Mouse (Mus musculus): Measurements from ENCODE around the gene Mepce. TPM values are rescaled to one million over a fixed set of nuclear protein-coding genes. Genes with fewer than 3 reads are reported as not detected.

Mepce gene
- total RNA-seq, 1 experiment = 42.3 TPM

- Histone ChIP-seq H3K9me3 (ENCODE audit: control insufficient read depth, insufficient read depth, low read depth, low read length) (no peaks in the 10 kb centered on the region), H3K27ac (ENCODE audit: insufficient read depth, low read depth, low read length, poor library complexity, severe bottlenecking) (no peak overlapping the region), H3K4me3 (ENCODE audit: insufficient read depth in 1 of 2, low read depth in 1 of 2, low read length in 2 of 2, poor library complexity in 1 of 2, severe bottlenecking in 1 of 2) (no peak overlapping the region), H3K4me1 (ENCODE audit: control insufficient read depth in 2 of 2, insufficient read depth in 2 of 2, low read length in 2 of 2, poor library complexity in 1 of 2) (peaks cover 2 to 34% of the 10 kb centered on the region in 2 experiments; a peak in 3 of 4 replicates), H3K36me3 (ENCODE audit: control insufficient read depth, insufficient read depth, low read length, poor library complexity, severe bottlenecking) (peaks cover 9% of the 10 kb centered on the region; the same call in 1 of the 2 replicates), H3K9ac (ENCODE audit: insufficient read depth, low read depth, low read length, poor library complexity, severe bottlenecking) (no peak overlapping the region)
- in situ Hi-C loops (cut with MboI; ENCODE audit: low sequenced_read_pairs in 2 of 2, unreplicated experiment in 2 of 2) = no loop called here
- peak; percentile 85 for TF ChIP-seq ZNF384 (IDR thresholded peaks at IDR 0.05; ENCODE audit: low read depth, low read length)
- TF ChIP-seq HCFC1 (IDR thresholded peaks at IDR 0.05; ENCODE audit: borderline replicate concordance, insufficient read depth, low read length) = no peak
- no peak for DNase-seq (ENCODE audit: low read depth, low spot score)
These were observed 50.0 kb downstream of the Mepce start for GRCm38 (mm10) chr5:137737400-137737940.

DNA sequence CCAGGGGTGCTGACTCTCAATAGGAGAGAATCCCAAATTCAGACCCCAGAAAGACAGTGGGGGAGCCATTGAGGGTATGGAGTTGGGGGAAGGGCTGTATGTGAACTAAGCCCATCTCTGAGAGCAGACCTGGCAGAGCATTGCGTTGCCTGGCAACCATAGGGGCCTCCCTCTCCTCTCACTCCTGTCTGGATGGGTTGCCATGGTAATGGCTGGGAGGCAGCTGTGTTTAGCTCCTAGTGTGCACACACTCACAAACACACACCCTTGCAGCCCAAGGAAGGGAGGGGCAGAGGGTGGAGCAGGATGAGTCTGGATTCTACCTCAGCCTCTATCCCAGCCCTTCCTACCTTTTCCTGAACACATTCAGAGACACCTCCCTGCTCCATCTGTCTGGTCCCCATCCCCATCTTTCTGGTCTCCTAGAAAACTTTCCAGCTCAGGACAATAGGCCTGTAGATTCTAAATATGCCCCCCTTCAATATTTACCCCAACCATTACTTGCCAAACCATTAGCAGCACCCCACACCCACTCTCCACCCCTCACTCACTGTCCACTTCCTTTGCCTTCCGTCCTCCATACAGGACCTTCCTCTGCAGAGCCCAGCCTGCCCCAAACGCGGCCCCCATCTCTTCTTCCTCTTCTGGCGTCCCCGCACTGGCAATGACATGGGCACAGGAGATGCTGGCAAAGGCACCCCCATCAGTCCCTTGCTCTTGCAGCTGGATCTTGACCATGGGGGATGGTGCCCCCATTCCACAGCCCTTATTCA, 53.0 kb downstream of the Mepce start:
- DNase-seq (ENCODE audit: low read depth, low spot score) = peak; percentile 43
- no peak for TF ChIP-seq CHD2 (IDR thresholded peaks at IDR 0.05; ENCODE audit: low read depth, low read length)
- TF ChIP-seq ZNF384 (IDR thresholded peaks at IDR 0.05; ENCODE audit: low read depth, low read length) = no peak
- no peak for TF ChIP-seq HCFC1 (IDR thresholded peaks at IDR 0.05; ENCODE audit: borderline replicate concordance, insufficient read depth, low read length)
- no peak for TF ChIP-seq MAFK (IDR thresholded peaks at IDR 0.05; ENCODE audit: insufficient read depth, low read depth, low read length)
- TF ChIP-seq ZC3H11A (IDR thresholded peaks at IDR 0.05; ENCODE audit: borderline replicate concordance, low read depth, low read length) = no peak
- H3K36me3 ChIP-seq (ENCODE audit: control insufficient read depth, insufficient read depth, low read length, poor library complexity, severe bottlenecking) = peaks cover 9% of the 10 kb centered on the region; the same call in 1 of the 2 replicates
- no peaks in the 10 kb centered on the region for H3K9me3 ChIP-seq (ENCODE audit: control insufficient read depth, insufficient read depth, low read depth, low read length)
- no peak overlapping the region for H3K9ac ChIP-seq (ENCODE audit: insufficient read depth, low read depth, low read length, poor library complexity, severe bottlenecking)
- no peak overlapping the region for H3K4me3 ChIP-seq (ENCODE audit: insufficient read depth in 1 of 2, low read depth in 1 of 2, low read length in 2 of 2, poor library complexity in 1 of 2, severe bottlenecking in 1 of 2)
- no peak overlapping the region for H3K27ac ChIP-seq (ENCODE audit: insufficient read depth, low read depth, low read length, poor library complexity, severe bottlenecking)
- peaks cover 2 to 30% of the 10 kb centered on the region in 2 experiments; a peak in 2 of 4 replicates for H3K4me1 ChIP-seq (ENCODE audit: control insufficient read depth in 2 of 2, insufficient read depth in 2 of 2, low read length in 2 of 2, poor library complexity in 1 of 2)
- in situ Hi-C loops (cut with MboI; ENCODE audit: low sequenced_read_pairs in 2 of 2, unreplicated experiment in 2 of 2) = no loop called here

DNA sequence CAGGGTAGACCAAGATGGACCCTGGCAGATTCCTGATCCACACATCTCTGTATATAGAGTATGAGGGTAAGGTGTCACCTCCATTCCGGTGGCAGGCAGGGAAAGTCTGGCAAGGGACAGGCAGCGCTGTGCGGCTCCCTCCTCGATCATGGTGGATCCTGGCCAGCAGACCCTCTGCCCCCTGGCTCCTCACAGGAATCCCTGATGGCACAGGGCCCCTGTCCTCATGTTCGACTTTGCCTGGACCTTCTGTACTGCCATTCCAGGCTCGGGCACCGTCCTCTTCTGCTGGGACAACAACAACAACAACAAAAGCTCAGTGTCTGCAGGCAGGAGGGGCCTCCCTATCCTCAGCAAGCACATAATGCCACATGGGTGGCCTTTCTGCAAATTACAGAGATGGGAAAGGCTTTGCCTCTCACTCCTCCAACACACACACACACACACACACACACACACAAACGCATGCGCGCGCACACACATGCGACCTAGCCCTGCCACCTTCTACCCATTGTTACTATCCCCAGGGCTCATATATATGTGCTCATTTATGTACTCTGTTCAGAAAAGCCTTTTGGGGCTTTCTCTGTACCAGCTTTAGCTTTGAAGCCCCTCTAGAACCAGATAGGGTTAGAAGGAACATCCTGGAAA, 53.7 kb downstream of the Mepce start:
- H3K4me3 ChIP-seq (ENCODE audit: insufficient read depth in 1 of 2, low read depth in 1 of 2, low read length in 2 of 2, poor library complexity in 1 of 2, severe bottlenecking in 1 of 2) = no peak overlapping the region
- no peak for DNase-seq (ENCODE audit: low read depth, low spot score)
- in situ Hi-C loops (cut with MboI; ENCODE audit: low sequenced_read_pairs in 2 of 2, unreplicated experiment in 2 of 2) = no loop called here
- peaks cover 9% of the 10 kb centered on the region; the same call in 1 of the 2 replicates for H3K36me3 ChIP-seq (ENCODE audit: control insufficient read depth, insufficient read depth, low read length, poor library complexity, severe bottlenecking)
- TF ChIP-seq CHD2 (IDR thresholded peaks at IDR 0.05; ENCODE audit: low read depth, low read length) (no peak), ZNF384 (IDR thresholded peaks at IDR 0.05; ENCODE audit: low read depth, low read length) (no peak), HCFC1 (IDR thresholded peaks at IDR 0.05; ENCODE audit: borderline replicate concordance, insufficient read depth, low read length) (no peak), MAFK (IDR thresholded peaks at IDR 0.05; ENCODE audit: insufficient read depth, low read depth, low read length) (no peak), ZC3H11A (IDR thresholded peaks at IDR 0.05; ENCODE audit: borderline replicate concordance, low read depth, low read length) (no peak)
- no peaks in the 10 kb centered on the region for H3K9me3 ChIP-seq (ENCODE audit: control insufficient read depth, insufficient read depth, low read depth, low read length)
- H3K27ac ChIP-seq (ENCODE audit: insufficient read depth, low read depth, low read length, poor library complexity, severe bottlenecking) = no peak overlapping the region
- no peak overlapping the region for H3K9ac ChIP-seq (ENCODE audit: insufficient read depth, low read depth, low read length, poor library complexity, severe bottlenecking)
- H3K4me1 ChIP-seq (ENCODE audit: control insufficient read depth in 2 of 2, insufficient read depth in 2 of 2, low read length in 2 of 2, poor library complexity in 1 of 2) = peaks cover 2 to 28% of the 10 kb centered on the region in 2 experiments; a peak in 2 of 4 replicates

Other genes with a start within 250 kb of the Mepce start
- not detected in 2 replicates for gene Actl6b, start 234.1 kb downstream of the Mepce start, total RNA-seq (2012; rRNA removed)
- 3.7 and 7.6 TPM in 2 replicates for gene Tfr2, start 217.8 kb downstream of the Mepce start, total RNA-seq (2012; rRNA removed)
- 7.8 and 12.9 TPM in 2 replicates for gene Mospd3, start 186.6 kb downstream of the Mepce start, total RNA-seq (2012; rRNA removed)
- 134 and 157 TPM in 2 replicates for gene Pcolce, start 173.9 kb downstream of the Mepce start, total RNA-seq (2012; rRNA removed)
- gene Fbxo24, start 158.7 kb downstream of the Mepce start, total RNA-seq (2012; rRNA removed) = 1.1 and 2.2 TPM in 2 replicates
- gene Lrch4, start 158.5 kb downstream of the Mepce start, total RNA-seq (2012; rRNA removed) = 12.7 and 23.0 TPM in 2 replicates
- 7.8 and 13.6 TPM in 2 replicates for gene Gm20605, start 158.5 kb downstream of the Mepce start, total RNA-seq (2012; rRNA removed)
- gene Sap25, start 146.3 kb downstream of the Mepce start, total RNA-seq (2012; rRNA removed) = 12.0 and 24.0 TPM in 2 replicates
- gene Irs3, start 141.9 kb downstream of the Mepce start, total RNA-seq (2012; rRNA removed) = 0.85 and 1.5 TPM in 2 replicates
- gene Agfg2, start 102.9 kb downstream of the Mepce start, total RNA-seq (2012; rRNA removed) = 12.3 and 12.5 TPM in 2 replicates
- 5.9 and 7.4 TPM in 2 replicates for gene Nyap1, start 46.0 kb downstream of the Mepce start, total RNA-seq (2012; rRNA removed)
- 15.9 and 21.6 TPM in 2 replicates for gene Tsc22d4, start 41.9 kb downstream of the Mepce start, total RNA-seq (2012; rRNA removed)
- 27.6 and 34.5 TPM in 2 replicates for gene Ppp1r35, start 8.8 kb downstream of the Mepce start, total RNA-seq (2012; rRNA removed)
- 24.5 and 33.0 TPM in 2 replicates for gene Zcwpw1, start 143 bp upstream of the Mepce start, total RNA-seq (2012; rRNA removed)
- gene Pilra, start 48.6 kb upstream of the Mepce start, total RNA-seq (2012; rRNA removed) = 0.21 and 0.62 TPM in 2 replicates
- gene Pilrb1, start 70.5 kb upstream of the Mepce start, total RNA-seq (2012; rRNA removed) = not detected in 2 replicates
- gene Pilrb2, start 84.2 kb upstream of the Mepce start, total RNA-seq (2012; rRNA removed) = not detected in 2 replicates
- 0.26 and 0.31 TPM in 2 replicates for gene Cyp3a13, start 134.0 kb upstream of the Mepce start, total RNA-seq (2012; rRNA removed)
- gene Gjc3, start 175.4 kb upstream of the Mepce start, total RNA-seq (2012; rRNA removed) = 0.04 TPM in 1 of 2 replicates, not detected in the other
- not detected in 2 replicates for gene Azgp1, start 193.9 kb upstream of the Mepce start, total RNA-seq (2012; rRNA removed)
- gene Smok3a, start 233.6 kb upstream of the Mepce start, total RNA-seq (2012; rRNA removed) = not detected in 2 replicates
- not detected in 2 replicates for gene Smok3b, start 233.8 kb upstream of the Mepce start, total RNA-seq (2012; rRNA removed)

Data from ES-E14 (cell line).